Mouse (Mus musculus) kidney, postnatal 36 days (tissue): ENCODE data around the gene Ubap1.
A peak's percentile ranks its signal among the peaks of the same experiment; 100 is the strongest.

Source experiments
- DNase-seq, 2 experiments: peaks; one replicate each; pipeline ENCODE4 v3.0.0; 2021 to 2022; ENCODE audit warnings: mixed read lengths in 2 of 2

Gene Ubap1

DNA sequence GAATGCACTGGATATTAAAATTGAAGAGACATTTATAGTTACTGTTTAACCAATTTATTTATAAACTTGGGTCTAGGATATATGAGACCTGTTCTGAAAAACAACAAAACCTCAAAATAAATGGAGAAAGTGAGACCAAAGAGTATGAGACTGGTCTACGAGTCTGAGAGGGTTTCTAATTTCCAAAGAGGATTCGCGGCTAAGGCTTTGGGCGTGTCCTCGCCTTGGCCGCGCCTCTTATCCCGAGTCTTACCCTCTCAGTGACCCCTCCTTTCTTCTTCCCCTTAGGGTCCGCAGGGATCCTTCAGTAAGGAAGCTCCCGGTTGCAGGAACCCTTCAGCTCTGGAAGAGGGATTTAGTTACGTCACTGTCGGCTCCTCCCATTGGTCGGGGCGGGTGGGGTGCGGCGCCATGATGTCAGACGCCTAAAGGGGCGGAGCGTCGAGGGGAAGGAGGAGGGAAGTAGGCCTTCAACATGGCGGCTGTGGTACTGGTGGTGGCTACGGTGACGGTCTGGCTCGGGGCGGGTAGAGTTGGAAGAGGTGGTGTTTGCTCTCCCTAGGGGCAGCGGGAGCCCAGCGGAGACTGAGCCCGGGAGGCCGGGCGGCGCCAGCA is at the start of gene Ubap1:
Gene Ubap1, plus strand, starts transcription at position 413 of the 615 bp plus-strand sequence.
- DNase-seq, result peak; percentile 97

DNA sequence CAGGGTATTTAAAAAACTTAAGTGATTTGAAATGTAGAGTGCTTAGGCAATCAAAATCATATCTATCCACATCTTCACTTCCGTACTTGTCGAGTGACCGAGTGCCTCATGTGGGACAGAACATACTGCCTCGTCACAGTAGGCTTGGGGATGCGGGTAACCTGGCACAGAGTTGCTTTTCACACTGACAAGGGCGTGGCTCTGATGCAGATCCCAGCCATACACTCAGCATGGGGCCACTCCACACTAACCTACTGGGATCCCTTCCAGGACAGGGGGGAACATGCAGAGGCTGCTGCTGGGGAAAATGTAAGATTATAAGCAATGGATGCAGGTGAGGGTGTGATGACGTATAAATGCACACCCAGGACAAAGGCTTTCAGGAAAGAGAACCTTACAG is 45.1 kb upstream of the Ubap1 start:
- no peak for DNase-seq

DNA sequence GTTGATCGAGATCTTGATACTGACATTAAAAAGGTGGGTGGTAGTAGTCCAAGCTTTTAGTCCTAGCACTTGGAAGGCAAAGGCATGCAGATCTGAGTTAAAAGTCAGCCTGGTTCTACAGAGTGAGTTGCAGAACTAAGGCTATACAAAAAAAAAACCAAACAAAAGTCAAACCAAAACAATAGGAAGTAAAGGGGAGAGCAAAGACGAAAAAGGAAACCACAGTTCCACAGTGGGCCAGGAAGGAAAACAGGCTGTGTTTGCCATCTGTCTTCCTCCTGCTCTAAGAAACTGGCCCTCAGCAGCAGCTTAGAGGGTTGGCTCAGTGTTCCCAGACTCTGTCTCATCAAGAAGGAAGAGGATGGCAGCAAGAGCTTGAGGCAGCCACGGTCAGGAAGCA is 44.5 kb upstream of the Ubap1 start:
- no peak for DNase-seq

DNA sequence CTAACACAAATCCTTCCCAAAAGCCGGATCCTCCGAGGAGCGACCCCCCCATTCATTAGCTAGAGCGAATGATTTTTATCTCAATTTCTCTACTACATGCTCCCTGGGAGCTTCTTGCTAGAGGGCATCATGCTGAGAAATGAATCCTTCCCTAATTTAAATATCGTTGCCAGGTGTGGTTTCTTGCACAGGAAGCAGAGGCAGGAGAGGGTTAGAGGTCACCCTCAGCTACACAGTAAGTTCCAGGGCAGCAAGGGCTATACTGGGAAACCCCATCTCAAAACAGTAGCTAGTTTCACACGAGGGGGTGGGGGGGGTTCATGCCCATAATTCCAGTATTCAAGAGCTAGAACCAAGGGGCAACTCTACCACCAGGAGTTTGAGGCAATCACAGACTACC is 41.4 kb upstream of the Ubap1 start:
- no peak for DNase-seq

DNA sequence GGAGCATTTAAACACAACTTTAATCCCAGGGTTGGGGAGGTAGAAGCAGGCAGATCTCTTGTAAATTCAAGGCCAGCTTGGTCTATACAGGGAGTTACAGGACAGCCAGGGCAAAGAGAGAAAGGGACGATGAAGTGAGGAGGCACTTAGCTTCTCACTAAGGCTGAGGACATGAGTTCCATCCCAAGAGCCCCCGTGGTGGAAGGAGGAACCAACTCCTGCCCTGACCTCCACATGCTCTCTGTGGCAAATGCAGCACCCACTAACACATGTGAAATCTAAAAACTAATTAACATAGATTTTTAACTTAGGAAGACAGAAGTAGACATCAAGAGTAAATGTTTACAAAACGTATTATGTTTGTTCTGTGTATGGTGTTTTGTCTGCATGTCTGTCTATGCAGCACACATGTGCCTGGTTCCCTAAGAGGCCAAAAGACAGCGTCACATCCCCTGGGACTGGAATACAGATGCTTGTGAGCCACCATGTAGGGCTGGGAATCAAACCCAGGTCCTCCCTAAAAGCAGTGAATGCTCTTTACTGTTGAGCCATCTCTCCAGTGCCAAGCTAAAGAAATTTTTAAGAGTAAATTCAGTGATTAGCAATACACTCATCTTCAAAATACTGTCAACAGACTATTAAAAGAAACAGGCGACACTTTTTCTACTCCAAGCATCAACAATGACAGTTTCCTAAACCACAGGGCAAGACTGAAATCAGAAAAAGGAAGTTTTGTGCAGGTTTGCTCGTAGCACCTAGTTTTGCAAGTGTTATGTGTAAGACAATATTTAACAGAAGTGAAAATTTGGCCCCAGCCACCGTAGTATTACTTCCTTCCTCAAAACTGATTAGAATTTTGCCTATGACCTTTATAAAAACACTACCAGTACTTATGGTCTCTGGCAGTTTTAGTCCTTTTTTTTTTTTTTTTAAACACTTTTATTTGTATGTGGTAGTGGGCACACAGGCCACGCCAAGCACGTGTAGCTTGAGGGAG is 37.9 kb upstream of the Ubap1 start:
- DNase-seq, result no peak

DNA sequence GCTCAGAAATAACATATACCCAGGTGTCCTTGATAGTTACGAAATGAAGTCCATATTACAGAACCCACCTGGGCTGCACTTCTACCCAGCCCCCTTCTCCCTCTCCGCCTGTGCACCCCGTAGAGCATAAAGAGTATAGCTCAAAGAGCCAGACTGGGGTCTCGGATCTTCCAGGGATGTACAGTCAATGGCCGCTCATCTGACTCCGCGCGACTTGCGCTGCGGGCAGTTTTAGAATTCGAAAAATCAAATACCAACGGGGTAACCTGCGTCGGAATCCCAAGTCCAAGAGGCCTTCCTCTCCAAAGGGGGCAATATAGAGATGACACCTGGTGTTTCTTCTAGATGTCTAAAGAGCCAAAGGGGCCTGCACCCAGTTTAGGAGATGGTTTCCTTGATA is 35.1 kb upstream of the Ubap1 start:
- DNase-seq, result peak in 1 of 2 experiments; percentile 15

DNA sequence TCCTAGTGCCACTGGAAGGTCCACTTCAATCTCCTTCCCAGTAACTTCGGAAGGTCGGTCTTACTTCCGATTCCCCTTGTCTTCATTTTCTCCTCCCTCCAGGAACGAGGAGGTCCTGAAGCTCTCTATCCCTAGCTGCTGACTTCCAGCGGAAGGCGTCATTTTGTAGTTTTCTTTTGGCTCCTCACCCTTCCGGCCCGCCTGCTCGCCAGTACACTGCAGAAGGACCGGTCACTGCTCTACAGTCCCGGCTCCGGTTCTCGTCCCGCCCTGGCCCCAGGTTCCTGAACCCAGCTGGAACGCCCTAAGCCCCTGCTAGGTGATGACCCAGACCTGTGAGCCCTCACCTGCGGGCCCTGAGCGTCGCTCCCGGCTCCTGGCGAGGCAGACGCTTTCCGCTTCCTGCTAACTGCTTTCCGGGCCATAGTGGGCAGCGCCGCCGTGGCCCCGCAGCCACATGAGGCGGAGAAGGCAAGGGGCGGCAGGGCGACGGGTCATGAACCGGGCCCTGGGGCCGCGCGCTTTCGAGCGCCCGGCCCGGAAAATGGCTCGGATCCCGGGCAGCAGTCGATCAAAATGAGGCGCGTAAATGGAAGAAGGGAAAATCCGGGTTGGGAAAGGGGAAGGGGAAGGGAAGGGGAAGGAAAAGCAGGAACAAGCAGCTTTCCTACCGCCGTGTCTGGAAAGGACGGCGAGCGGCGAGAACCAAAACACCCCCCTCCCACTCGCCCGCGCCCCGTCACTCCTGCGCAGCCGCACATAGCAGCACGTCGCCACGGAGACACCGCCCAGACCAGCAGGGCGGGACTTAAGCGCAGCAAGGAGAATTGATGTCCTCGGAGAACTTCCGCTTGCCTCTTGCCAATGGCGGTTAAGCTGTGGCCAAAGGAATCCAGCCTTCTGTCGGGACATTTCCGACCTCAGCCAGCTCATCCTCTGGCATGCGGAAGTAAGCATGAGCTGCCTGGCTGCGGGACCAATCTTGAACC is 34.4 kb upstream of the Ubap1 start, which contains the start of gene Dcaf12:
Gene Dcaf12, minus strand, starts transcription at position 749 of the 989 bp plus-strand sequence.
- DNase-seq, result peak; percentile 97 to 98

DNA sequence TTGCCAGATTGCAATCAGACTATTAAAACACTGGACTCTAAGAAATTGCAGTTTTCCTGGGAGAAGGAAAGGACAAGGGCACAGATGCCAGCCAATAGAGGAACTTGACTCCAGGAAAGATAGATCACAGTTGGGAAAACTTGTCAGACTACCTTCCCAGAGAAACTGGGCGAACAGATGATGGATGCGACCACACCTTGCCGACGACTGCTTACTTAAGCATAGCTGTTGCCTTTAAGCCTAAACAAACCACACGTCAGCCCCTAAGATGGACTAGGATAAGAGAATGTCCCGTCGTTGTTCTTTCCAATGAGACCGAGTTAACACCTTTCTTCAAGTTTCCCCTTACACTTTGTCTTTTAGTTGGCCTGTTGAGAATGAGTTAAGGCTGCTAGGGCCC is 33.6 kb upstream of the Ubap1 start:
- DNase-seq, result peak in 1 of 2 experiments; percentile 19

DNA sequence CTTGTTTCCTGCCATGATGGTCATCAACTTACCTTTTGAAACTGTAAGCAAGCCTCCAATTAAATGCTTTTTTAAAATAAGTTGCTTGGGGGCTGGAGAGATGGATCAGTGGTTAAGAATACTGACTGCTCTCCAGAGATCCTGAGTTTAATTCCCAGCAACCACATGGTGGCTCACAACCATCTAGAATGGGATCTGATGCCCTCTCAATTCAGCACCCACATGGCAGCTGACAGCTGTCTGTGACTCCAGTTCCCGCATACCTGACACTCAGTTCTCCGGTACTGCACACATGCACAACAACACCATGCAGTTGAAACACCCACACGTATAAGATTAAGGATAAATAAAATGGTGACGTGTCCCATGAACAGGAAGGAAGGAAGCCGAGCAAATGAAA is 30.5 kb upstream of the Ubap1 start:
- peak in 1 of 2 experiments; percentile 24 for DNase-seq

DNA sequence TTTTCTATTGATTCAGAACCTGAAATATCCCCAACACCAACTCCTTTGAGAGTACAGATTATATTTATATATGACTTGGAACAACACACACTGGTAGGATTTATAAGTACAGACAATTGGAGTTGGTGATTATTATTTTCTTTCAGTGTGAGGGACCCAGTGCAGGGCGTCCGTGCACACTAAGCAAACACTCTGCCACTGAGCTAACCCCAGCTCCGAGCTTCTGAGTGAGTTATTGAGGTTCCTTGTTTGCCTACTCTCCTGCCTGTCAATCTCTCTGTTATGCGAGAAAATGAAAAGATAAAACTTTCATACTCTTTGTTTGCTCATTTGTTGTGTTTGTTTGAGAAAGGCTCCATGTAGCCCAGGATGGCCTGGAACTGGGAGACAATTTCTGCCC is 27.8 kb upstream of the Ubap1 start:
- DNase-seq, result no peak

DNA sequence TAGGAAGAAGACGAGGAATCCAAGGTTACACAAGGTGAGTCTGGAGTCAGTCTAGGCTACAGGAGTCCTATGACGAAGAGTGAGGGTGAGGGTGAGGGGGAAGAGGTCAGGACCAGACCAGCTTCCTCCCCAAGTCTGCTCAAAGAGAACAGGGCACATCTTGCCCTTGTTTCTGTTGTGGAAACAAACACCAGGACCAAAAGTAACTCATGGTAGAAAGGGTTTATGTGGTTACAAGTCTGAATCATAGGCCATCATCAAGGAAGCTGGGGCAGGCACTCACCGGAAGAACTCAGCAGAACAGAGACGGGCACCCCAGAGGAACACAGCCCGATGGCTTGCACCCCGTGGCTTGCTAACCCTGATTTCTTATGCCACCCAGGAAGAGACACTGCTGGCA is 21.9 kb upstream of the Ubap1 start:
- DNase-seq, result no peak

DNA sequence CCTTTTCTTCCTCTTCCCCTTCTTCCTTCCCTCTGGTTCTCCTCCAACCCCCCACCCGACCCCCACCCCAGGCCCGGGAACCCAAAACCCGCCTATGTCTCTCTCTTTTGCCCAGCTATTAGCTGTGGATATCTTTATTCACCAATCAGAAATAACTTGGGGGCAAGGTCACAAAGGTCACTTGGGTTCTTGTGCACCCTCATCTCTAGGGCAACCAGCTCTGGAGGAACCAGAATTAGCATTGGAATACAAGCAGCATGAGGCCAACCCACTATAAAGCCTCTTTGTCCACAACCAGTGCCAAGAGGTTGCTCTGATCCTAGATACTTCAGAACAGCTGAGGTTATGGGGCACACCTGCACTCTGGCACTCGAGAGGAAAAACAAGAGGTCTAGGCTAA is 19.3 kb upstream of the Ubap1 start:
- no peak for DNase-seq

DNA sequence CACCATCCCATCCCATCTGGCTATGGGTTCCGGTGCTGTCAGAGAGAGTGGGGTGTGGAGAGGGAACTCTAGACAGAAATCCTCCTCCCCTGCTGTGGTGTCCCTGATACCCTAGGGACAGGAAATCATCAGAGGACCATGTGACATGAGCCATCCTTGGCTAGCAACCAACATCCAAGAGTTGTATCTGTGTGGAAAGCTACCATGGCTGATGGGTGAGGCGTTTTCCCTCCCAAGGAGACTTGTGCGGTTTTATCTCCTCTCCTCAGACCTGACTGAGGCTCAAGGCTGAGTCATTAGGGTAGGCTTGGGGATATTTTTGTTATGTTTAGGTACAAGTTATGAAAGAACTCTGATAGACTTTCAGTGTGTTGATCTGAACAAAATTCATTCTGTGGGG is 17.7 kb upstream of the Ubap1 start:
- peak; percentile 28 for DNase-seq

DNA sequence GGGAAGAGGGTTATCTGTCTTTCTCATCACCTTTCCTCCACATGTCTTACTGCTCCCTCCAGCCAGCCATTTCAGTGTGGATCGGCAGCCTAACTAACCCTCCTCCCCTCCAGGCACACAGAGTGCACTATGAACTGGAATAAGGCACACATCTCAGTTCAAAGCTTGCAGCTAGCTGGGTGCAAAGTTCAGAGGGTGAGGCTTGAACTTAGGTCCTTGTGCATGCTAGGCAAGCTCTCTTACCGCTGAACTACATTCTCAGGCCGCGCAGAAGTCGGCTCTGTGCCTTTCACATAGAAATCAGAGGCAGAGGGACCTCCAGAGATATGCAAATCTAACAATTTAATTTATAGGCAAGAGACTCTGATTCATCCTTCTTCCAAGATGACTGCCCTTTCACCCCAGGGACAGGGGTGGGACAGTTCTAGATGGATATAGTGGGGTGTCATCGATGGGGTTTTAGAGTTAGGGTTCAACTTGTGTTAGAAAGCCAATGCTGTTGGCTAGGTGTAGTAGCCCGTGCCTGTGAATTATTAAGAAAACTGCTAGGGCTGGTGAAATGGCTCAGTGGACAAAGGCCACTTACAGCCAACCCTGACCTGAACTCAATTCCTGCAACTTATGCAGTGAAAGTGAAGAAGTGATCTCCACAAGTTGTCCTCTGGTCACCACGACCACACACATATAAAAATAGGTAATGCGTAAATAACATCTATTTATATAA is 16.9 kb upstream of the Ubap1 start:
- DNase-seq, result peak; percentile 73 to 81

DNA sequence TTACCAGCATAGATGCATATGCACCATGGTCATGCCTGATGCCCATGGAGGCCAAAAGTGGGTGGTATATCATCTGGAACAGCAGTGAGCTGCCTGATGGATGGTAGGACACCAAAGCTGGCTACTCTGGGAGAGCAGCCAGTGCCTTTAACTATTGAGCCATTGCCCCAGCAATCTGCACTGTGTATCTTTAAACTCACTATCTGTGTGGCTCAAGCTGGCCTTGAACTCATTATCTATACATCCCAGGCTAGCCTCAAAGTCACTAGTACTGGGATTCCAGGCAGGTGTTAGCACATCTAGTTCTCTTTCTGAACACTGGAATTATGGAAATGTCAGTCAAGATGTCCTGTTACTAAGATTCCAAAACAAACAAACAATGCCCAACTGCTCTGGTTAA is 12.2 kb upstream of the Ubap1 start:
- no peak for DNase-seq

DNA sequence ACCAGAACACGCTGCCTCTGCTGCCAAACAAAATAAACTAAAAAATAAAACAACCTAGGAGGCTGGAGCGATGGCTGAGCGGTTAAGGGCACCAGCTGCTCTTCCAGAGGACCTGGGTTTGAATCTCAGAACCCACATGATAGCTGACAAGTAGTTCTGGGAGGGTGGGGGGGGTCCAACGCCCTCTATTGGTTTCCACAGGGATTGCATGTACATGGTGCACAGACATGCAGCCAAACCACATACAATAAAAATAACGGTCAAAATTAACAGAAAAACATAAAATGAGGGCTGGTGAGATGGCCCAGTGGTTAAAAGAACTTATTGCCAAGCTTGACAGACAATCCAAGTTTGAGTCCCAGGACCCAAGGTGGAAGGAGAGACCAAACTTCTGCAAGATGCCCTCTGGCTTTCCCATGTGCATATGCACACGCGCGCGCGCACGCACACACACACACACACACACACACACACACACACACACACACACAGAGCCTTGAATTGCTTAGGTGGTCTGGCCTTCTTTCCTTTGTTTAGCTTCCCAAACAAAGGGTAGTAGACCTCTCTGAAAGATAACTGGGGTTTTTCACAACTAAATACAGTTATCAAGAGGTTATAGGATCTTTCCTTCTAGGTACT is 7.8 kb upstream of the Ubap1 start:
- no peak for DNase-seq

DNA sequence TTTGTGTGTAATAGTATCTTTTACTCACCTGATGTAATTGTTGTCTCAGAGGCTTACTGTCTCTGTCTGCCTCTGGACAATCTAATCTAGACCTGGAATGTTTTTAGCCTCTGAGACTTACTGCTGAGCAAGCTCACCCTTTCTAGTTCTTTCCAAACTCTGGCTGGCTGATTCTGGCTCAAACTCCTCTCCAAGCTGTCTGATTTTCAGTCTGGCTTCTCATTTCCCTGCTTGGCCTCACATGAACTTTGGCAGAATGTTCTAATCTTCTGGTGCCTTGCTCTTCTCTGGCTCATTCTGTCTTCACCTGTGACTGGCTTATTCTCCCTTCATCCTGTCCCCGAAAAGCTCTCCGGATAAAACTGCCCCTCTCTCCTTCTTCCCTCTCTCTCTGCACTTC is 2.8 kb upstream of the Ubap1 start:
- peak; percentile 71 to 86 for DNase-seq

DNA sequence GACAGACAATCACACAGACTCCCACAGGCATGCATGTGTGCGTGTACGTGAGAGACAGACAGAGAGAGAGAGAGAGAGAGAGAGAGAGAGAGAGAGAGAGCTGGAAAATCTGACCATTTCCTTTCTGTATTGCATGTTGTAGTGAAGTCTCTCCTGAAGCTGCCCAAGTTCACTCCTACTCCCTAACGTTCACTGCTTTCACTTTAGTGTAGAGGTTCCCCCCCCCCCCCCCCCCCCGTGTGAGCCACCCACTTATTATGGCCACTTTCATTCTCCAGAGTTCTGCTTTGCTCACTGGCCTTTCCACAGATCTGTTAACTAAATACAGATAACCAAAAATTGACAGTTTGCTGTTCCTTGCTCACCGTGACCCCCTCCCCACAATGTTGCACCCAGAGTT is 957 bp upstream of the Ubap1 start:
- no peak for DNase-seq

DNA sequence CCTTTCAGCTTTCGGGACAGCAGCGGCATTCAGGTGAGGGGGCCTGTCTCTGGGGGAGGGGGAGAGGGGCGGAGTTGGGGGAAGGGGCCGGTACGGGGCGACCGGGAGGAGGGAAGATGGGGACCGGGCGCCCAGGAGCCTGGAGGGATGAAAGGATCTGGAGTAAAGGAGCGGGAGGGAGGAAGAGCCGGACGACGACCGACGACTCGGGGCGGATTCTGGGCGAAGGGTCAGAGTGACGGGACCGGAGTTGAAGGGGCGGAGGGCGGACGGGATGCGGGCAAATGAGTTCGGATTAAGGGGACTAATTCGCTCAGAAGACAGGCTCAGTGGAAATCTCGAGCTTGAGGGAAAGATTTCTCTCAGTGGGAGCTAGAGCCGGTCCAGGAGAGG is 399 bp downstream of the Ubap1 start:
- peak; percentile 50 to 71 for DNase-seq

DNA sequence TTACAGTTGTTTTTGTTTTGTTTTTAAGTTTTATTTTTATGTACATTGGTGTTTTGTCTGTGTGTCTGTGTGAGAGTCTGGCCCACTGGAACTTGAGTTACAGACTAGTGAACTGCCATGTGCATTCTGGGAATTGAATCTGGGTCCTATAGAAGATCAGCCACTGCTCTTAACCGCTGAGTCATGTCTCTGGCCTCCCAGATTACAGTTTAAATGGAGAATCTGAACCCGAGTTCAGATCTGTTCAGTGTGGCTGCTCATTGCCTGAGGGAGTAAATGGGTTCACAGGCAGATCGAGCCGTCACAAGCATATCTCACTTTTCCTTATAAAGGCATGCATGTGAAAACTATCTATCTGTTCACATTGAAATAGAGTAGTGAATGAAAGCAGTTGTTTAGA is 4.0 kb downstream of the Ubap1 start:
- DNase-seq, result no peak

DNA sequence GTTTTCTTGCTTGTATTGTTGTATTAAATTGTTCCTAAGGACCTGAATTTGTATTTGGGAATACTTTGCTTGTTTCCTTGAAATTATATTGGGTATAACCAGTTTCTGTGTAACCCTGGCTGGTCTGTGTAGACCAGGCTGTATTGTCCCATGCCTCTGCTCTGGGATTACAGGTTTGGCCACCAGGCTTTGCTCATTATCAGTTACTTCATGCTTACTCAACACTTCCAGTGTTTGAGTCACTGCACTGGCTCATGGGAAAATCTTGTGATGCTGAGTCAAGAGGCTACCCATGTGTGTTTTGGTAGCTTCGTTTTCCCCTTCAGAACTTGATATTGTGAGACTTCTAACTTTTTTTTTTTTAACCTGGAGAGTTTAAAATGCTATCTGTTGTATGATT is 4.5 kb downstream of the Ubap1 start:
- no peak for DNase-seq

DNA sequence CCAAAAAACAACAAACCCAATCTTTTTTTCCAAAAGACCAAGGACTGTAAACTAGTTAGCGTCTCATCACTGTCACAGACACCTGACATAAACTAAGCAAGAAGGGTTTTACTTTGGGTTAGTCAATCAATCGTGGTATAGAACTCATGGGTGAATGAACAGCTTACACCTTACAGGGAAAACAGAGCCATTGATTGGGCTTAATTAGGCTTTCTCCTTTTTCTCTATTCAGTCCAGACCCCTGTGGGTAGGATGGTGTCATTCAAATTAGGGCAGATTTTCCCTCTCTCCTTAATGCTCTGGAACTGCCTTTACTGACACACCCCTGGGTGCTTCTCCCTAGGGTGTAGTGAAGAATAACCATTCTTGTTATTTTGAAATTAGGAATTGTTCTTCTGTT is 8.4 kb downstream of the Ubap1 start:
- DNase-seq, result no peak
